Mouse (Mus musculus) midbrain, embryonic 15.5 days (tissue): ENCODE data around the gene Uox. TPM values are rescaled to one million over a fixed set of nuclear protein-coding genes. Genes with fewer than 3 reads are reported as not detected.

ENCODE experiments used
- ATAC-seq: fragments of 200-750 bp; cut with Nextera tagmentation; replicated peaks from 2 replicates; pipeline ENCODE4 v1.8.0; 2017; ENCODE audit warnings: moderate TSS enrichment
- H3K27ac ChIP-seq: fragments of 300-500 bp; sonication (generic); 2 replicates; pipeline ENCODE4 v1.5.1; 2015; ENCODE audit warnings: mild to moderate bottlenecking, inconsistent platforms
- H3K27me3 ChIP-seq: fragments of 300-500 bp; sonication (generic); replicated peaks from 2 replicates; pipeline ENCODE4 v1.6.1; 2015; ENCODE audit warnings: inconsistent platforms
- H3K36me3 ChIP-seq: fragments of 300-500 bp; sonication (generic); replicated peaks from 2 replicates; pipeline ENCODE4 v1.6.1; 2015; ENCODE audit warnings: inconsistent platforms
- H3K4me1 ChIP-seq: fragments of 300-500 bp; sonication (generic); 2 replicates; pipeline ENCODE4 v1.6.1; 2015; ENCODE audit warnings: inconsistent platforms
- H3K4me2 ChIP-seq: fragments of 300-500 bp; sonication (generic); 2 replicates; pipeline ENCODE4 v1.6.1; 2015; ENCODE audit warnings: inconsistent platforms, mild to moderate bottlenecking, moderate library complexity
- H3K4me3 ChIP-seq: fragments of 300-500 bp; sonication (generic); 2 replicates; pipeline ENCODE4 v1.5.1; 2015; ENCODE audit warnings: mild to moderate bottlenecking, inconsistent platforms
- H3K9ac ChIP-seq: fragments of 300-500 bp; sonication (generic); 2 replicates; pipeline ENCODE4 v1.6.1; 2015; ENCODE audit warnings: mild to moderate bottlenecking, inconsistent platforms
- H3K9me3 ChIP-seq: fragments of 300-500 bp; sonication (generic); 2 replicates; pipeline ENCODE4 v1.6.1; 2016; ENCODE audit warnings: inconsistent platforms
- WGBS: fragments of 180-500 bp; shearing (Covaris S2); methylation state at CpG from one replicate; pipeline ENCODE4 v1.1.7; 2015; ENCODE audit warnings: mixed read lengths; 5-methylcytosine and 5-hydroxymethylcytosine counted together
- polyA plus RNA-seq: library from polyadenylated mRNA; unstranded; fragments of >200 nt; fragmentation: Nextera tagmentation; extraction: Ambion mirVana; gene quantifications from 2 replicates; pipeline ENCODE4 v1.2.1, GENCODE M21; 2015

Gene Uox
- 0.09 TPM in 1 of 2 replicates, not detected in the other for polyA plus RNA-seq

DNA sequence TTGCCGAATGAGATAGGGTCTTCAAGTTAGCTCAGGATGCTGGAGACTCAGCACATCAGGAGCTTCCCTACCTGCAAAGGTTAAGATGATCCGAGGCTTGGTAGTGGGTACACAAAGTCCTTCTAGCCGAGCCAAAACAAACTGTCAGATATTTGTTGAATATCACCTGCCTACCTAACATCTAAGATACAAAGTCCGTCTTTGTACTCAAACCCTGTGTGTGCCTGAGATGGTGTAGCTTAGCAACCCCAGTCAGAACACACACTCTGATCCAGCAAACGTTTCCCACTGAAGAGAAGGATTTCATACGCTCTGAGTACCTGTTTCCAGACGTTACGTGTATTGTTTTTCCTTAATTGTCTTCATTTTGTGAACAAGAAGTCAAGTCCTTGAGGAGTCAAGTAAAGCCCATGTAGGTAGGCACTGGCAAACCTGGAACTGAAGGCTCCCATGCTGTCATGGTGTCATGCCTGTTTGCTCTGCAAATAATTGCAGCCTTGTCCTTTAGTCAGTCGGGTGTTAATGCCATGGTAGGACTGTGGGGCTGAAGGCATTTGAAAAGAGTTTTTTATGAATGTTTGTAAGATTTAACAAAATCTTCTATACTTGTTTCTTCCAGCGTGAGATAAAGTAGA is at the start of gene Uox:
Gene Uox, plus strand, starts transcription at position 279 of the 635 bp plus-strand sequence.
- Histone ChIP-seq H3K4me3 (no peak within 1 kb of the TSS), H3K27ac (no peak within 1 kb of the TSS), H3K36me3 (no peaks in the 10 kb centered on the region), H3K4me2 (no peak within 1 kb of the TSS), H3K9ac (no peak within 1 kb of the TSS), H3K27me3 (no peaks in the 10 kb centered on the region), H3K9me3 (no peaks in the 10 kb centered on the region), H3K4me1 (no peaks in the 10 kb centered on the region)
- 82% methylated on average over 10 of the region's 10 CpGs for WGBS
- no peak for ATAC-seq

DNA sequence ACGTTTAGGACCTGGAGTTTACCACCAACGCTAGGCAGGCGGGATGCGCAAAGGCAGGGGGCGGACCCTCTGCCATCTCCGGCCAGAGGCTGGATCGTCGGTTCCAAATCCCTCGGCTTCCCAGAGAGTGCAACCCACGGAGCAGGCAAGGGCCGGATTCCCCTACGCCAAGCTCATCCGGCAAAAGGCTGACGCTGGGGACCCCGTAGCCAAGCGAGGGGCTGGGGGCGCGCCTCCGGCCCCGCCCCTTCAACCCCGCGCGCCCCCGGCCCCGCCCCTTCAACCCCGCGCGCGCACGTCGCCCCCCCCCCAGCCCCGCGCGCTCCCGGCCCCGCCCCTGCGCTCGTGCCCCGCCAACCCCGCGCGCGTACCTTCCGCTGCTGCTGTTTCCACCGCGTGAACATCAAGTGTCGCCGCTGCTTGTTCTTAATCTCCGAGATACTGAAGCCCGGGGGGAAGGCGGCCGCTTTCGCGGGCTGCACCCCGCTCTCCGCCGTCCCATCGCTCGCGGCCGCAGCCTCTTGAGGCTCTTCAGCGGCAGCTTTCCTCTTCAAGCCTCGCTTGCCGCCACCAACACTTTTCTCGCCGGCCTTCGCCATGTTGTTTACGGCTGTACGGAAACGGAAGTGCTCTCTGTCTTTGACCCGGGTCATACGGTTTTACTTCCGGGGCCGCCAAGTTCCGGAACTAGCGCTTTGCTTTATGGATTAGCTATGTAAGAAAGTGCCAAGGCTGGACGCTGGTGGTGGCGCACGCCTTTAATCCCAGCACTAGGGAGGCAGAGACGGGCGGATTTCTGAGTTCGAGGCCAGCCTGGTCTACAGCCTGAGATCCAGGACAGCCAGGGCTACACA is 49.2 kb upstream of the Uox start, which contains the start of gene Rpf1:
Gene Rpf1, minus strand, starts transcription at position 632 of the 854 bp plus-strand sequence.
- H3K9me3 ChIP-seq: no peaks in the 10 kb centered on the region
- peak within 1 kb of the TSS; percentile 91 for H3K4me3 ChIP-seq
- under 1% methylated on average over 64 of the region's 82 CpGs for WGBS
- peak within 1 kb of the TSS; percentile 88 for H3K9ac ChIP-seq
- H3K4me2 ChIP-seq: peak within 1 kb of the TSS; percentile 66
- peak within 1 kb of the TSS; percentile 99 for H3K27ac ChIP-seq
- H3K36me3 ChIP-seq: peaks cover 14% of the 10 kb centered on the region; the same call in 1 of the 2 replicates
- H3K27me3 ChIP-seq: no peaks in the 10 kb centered on the region
- peak; percentile 96 for ATAC-seq
- H3K4me1 ChIP-seq: peaks cover 4% of the 10 kb centered on the region; the same call in 1 of the 2 replicates

DNA sequence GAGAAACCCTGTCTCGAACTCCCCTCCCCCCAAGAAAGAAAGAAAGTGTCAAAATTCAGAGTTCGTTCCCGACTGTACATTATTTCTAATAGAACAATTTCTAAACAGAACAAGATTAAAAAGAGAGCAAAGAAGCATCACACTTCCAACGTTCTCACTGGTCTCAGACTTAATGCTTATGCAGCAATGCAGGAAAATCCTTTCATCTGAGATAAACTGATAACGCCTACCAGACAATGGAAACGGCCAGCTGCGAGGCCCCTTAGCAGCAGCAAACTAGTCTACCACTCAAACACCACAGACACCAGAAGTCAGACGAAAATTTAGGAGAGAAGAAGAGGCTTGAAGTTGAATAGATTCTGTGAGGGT is 48.6 kb upstream of the Uox start:
- Histone ChIP-seq H3K9ac (0 out of 2 replicates have a peak overlapping the region, but pooled peaks have one; percentile 15), H3K9me3 (no peaks in the 10 kb centered on the region), H3K4me1 (peaks cover 4% of the 10 kb centered on the region; the same call in 1 of the 2 replicates), H3K4me3 (peak overlapping the region; percentile 91), H3K4me2 (peak overlapping the region; percentile 66), H3K27ac (peak overlapping the region; percentile 99), H3K36me3 (peaks cover 14% of the 10 kb centered on the region; the same call in 1 of the 2 replicates), H3K27me3 (no peaks in the 10 kb centered on the region)
- WGBS: 12% methylated on average over 8 of the region's 8 CpGs
- ATAC-seq: 0 out of 2 replicates have a peak, but pooled peaks have one; percentile 9

DNA sequence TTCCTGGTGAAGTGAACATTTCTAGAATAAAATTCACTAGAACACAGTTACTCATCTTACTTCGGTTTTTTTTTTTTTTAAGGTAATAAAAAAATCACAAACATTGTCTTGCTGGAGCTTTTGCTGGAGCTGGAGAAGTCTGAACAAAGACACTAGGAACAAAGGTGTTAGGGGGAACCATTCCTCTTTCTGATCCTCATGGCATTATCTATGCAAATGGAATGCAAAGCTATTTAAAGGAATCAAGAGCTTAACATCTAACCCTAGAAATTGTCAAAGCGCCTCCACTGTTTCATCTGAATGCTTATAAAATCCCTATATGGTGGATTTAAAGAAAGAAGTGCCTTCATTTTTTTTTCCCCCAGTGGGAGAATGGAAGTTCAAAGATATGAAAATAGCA is 41.9 kb upstream of the Uox start:
- WGBS: 15% methylated on average over 2 of the region's 2 CpGs
- Histone ChIP-seq H3K4me2 (no peak overlapping the region), H3K4me1 (no peaks in the 10 kb centered on the region), H3K27ac (peak overlapping the region; percentile 11; the same call in 1 of the 2 replicates), H3K27me3 (no peaks in the 10 kb centered on the region), H3K9ac (no peak overlapping the region), H3K4me3 (no peak overlapping the region), H3K9me3 (no peaks in the 10 kb centered on the region), H3K36me3 (no peaks in the 10 kb centered on the region)
- ATAC-seq: no peak

DNA sequence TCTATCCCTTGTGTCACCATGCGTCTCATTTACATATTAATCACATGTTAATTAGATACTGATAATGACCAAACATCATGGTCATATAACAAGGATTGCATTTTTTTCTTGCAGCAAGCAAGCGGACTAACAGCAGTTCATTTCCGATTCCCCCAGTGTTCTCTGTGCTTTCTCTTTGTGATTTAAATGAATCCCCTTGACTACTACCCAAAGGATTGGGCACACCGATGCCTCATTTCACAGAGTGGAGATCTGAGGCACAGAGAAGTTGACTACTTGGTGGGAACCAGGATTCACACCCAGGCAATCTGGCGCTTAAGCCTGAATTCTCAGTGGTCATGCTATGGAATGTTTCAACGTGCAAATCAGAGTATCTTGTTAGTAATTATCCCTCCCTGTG is 35.2 kb upstream of the Uox start:
- 53% methylated on average over 6 of the region's 6 CpGs for WGBS
- Histone ChIP-seq H3K4me2 (no peak overlapping the region), H3K4me1 (no peaks in the 10 kb centered on the region), H3K36me3 (no peaks in the 10 kb centered on the region), H3K9ac (no peak overlapping the region), H3K9me3 (no peaks in the 10 kb centered on the region), H3K4me3 (no peak overlapping the region), H3K27me3 (no peaks in the 10 kb centered on the region), H3K27ac (no peak overlapping the region)
- no peak for ATAC-seq

DNA sequence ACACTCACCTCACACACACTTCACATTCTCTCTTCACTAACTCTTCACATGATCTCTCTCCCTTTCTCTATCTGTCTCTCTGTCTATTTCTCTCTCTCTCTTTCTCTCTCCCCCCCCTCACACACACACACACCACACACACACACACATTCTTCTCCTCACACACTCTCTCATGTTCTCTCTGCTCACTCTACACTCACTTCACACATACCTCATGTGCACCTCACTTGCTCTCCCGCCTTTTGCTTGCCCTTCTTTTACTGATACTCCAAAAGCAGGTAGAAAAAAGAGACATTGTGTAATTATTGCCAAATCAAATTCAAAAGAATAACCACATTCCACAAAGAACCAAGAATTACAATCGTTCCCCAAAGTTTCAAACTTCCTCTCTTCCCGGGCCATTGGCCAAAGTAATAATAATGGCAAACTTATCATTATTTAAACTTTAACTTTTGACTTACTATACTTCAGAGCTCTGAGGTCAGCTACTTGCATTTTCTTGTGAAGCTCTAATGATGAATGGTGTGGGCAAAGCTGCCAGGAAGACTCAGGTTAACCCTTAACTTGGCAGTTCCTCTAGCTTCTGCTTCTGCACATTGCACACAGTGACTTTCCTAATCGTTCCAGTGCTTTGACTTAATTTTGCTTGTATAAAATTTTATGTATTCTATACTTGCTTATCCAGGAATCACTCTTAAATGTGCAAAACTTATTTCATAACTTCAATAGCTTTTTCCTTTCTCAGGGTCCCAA is 29.5 kb upstream of the Uox start:
- 89% methylated on average over 4 of the region's 4 CpGs for WGBS
- Histone ChIP-seq H3K9me3 (no peaks in the 10 kb centered on the region), H3K27ac (no peak overlapping the region), H3K9ac (no peak overlapping the region), H3K27me3 (no peaks in the 10 kb centered on the region), H3K4me1 (no peaks in the 10 kb centered on the region), H3K36me3 (no peaks in the 10 kb centered on the region), H3K4me3 (no peak overlapping the region), H3K4me2 (no peak overlapping the region)
- ATAC-seq: no peak

DNA sequence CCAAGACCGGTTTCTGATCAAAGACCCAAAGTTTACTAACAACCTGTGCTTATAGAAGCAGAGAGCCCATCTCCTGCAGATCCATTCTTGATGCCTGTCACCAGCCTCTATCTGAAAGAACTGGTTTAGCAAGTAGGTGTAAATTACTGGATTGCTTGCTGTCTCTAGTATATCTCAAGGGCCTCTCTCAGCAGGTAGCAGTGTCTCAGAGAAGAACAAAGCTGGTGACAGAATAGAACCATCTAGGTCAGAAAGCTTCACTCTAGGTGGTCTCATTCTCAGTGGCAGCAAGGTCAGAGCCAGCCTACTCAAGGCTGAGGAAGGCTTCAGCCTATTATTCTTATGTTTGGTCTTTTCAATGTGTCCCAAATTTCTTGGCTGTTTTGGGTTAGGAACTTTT is 26.6 kb upstream of the Uox start:
- no peaks in the 10 kb centered on the region for H3K36me3 ChIP-seq
- H3K4me1 ChIP-seq: no peaks in the 10 kb centered on the region
- no peaks in the 10 kb centered on the region for H3K27me3 ChIP-seq
- no peak for ATAC-seq
- H3K9ac ChIP-seq: no peak overlapping the region
- H3K4me2 ChIP-seq: no peak overlapping the region
- H3K9me3 ChIP-seq: no peaks in the 10 kb centered on the region
- 40% methylated on average over 1 of the region's 1 CpGs for WGBS
- H3K27ac ChIP-seq: no peak overlapping the region
- no peak overlapping the region for H3K4me3 ChIP-seq

DNA sequence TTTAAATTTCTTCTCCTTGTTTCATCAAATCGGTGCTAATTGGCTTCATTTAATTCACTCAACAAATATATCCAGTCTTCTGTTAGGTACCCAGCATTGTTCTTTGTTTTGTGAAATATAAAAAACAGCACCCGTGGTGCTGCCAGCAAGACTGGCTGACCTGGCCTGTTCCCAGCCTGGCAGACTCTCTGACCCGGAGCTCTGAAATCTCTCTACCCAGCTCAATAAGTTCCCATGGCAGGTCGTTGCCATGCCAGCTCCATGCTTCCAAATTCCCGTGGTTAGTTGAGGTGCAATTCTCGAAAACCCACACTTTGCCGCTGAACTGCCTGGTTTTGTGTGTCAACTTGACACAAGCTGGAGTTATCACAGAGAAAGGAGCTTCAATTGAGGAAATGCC is 15.4 kb upstream of the Uox start:
- no peak overlapping the region for H3K4me2 ChIP-seq

DNA sequence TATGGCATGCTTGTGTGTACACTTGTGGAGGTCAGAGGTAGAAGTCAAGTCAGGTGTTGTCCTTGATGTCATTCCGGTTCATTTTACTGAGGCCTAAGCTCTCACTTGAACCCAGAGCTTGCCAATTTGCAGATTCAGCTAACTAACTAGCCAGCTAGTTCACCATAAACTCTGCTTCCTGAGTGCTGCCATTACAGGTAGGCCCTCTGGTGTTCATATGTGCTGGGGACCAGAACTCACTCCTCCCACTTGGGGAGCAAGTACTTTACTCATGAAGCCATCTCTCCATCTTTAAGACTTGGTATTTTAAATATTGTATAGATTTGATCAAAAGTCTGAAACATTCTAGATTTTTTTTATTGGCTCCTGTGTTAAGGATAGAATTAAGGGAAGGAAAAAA is 13.7 kb upstream of the Uox start:
- Histone ChIP-seq H3K4me2 (no peak overlapping the region), H3K9ac (no peak overlapping the region), H3K4me3 (no peak overlapping the region), H3K9me3 (no peaks in the 10 kb centered on the region), H3K27ac (no peak overlapping the region), H3K36me3 (no peaks in the 10 kb centered on the region), H3K27me3 (no peaks in the 10 kb centered on the region), H3K4me1 (no peaks in the 10 kb centered on the region)
- 78% methylated on average over 1 of the region's 1 CpGs for WGBS
- no peak for ATAC-seq

More for the DNA sequence above, 15.4 kb upstream of the Uox start:
- H3K36me3 ChIP-seq: no peaks in the 10 kb centered on the region
- H3K27me3 ChIP-seq: no peaks in the 10 kb centered on the region
- no peak for ATAC-seq
- H3K4me1 ChIP-seq: no peaks in the 10 kb centered on the region
- H3K27ac ChIP-seq: no peak overlapping the region
- 86% methylated on average over 7 of the region's 7 CpGs for WGBS
- H3K4me3 ChIP-seq: no peak overlapping the region
- H3K9me3 ChIP-seq: no peaks in the 10 kb centered on the region
- no peak overlapping the region for H3K9ac ChIP-seq

DNA sequence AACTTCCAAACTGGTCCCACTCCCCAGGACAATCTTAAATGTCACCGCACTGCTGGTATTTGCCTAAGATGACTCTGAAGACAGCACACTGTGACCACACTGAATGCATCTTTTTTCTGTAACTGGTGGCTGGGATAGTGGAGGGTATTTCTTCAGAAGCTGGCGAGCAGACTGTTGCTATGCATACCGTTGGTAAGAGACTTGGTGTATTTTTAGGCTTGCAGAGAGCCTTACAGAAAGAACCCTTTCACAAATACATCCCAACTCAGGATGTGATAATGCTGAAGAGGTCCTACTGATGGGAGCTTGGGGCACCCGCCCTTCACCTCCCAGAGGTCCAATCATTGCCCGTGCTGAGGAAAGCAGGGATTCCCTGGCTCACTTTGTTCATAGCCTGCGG is 12.7 kb upstream of the Uox start:
- H3K4me2 ChIP-seq: no peak overlapping the region
- no peaks in the 10 kb centered on the region for H3K4me1 ChIP-seq
- H3K9me3 ChIP-seq: no peaks in the 10 kb centered on the region
- no peak overlapping the region for H3K9ac ChIP-seq
- H3K27ac ChIP-seq: no peak overlapping the region
- ATAC-seq: no peak
- H3K4me3 ChIP-seq: no peak overlapping the region
- H3K27me3 ChIP-seq: no peaks in the 10 kb centered on the region
- WGBS: 85% methylated on average over 6 of the region's 6 CpGs
- no peaks in the 10 kb centered on the region for H3K36me3 ChIP-seq

DNA sequence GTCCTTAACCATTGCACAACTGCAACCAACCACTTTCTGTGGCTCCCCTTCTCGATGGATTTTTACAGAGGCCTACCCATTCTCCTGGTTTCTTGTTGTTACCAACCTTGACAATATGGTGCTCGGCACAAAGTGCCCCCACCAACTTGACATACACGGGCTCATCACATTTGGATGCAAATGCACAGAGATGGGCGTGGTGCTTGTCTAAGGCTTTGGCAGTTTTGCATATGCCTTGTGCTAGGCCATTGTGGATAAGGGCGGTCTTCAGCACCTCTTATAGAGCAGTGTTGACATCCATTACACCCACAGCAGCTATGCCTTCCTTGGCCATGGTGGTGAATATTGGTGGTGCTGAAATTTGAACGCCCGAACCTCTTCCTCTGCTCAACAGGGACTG is 7.3 kb upstream of the Uox start:
- no peak overlapping the region for H3K4me2 ChIP-seq
- no peak overlapping the region for H3K27ac ChIP-seq
- no peak for ATAC-seq
- WGBS: 91% methylated on average over 7 of the region's 7 CpGs
- H3K27me3 ChIP-seq: no peaks in the 10 kb centered on the region
- H3K36me3 ChIP-seq: no peaks in the 10 kb centered on the region
- H3K4me3 ChIP-seq: no peak overlapping the region
- peaks cover 5% of the 10 kb centered on the region for H3K4me1 ChIP-seq
- H3K9ac ChIP-seq: no peak overlapping the region
- H3K9me3 ChIP-seq: no peaks in the 10 kb centered on the region
